ENCODE assay signal across 29 mouse cellular contexts in genomic region chr4:82930079-82930478, GRCm38 (mm10). TPM values are rescaled to one million over a fixed set of nuclear protein-coding genes. Genes with fewer than 3 reads are reported as not detected.
A peak's percentile ranks its signal among the peaks of the same experiment; 100 is the strongest.
DNase-seq lines count a peak whose midpoint lies in the region; ATAC-seq and TF ChIP-seq lines count a peak whose summit lies in the region.
"Had no signal": no experiment of that assay in that cellular context is flagged by ENCODE, and none has a peak within 500 bp of the region (broad histone marks: within the 10 kb centered on the region; RNA-seq: fewer than 3 reads in every experiment).

No protein-coding gene starts in this region.

- H3K79me2 ChIP-seq in heart, adult 2 months (replicated peaks; ENCODE audit: control insufficient read depth, insufficient read depth, low read length) = no peaks in the 10 kb centered on the region

- peak overlapping the region; percentile 32; the same call in 1 of the 2 replicates for H3K4me2 ChIP-seq in lung, postnatal 0 days (replicated peaks; ENCODE audit: low read depth, low read length)
- H3K4me2 ChIP-seq in intestine, embryonic 16.5 days (ENCODE audit: low read depth, low read length) = no peak overlapping the region
- H3K4me2 ChIP-seq in stomach, postnatal 0 days (replicated peaks; ENCODE audit: low read depth) = no peak overlapping the region
- H3K4me2 ChIP-seq: embryonic facial prominence, embryonic 13.5 days; embryonic facial prominence, embryonic 15.5 days; forebrain, embryonic 12.5 days had no signal

- TF ChIP-seq CTCF in lung, postnatal 0 days (IDR thresholded peaks at IDR 0.05) = no peak
- TF ChIP-seq CTCF in stomach, postnatal 0 days (IDR thresholded peaks at IDR 0.05; ENCODE audit: low read depth) = no peak
- TF ChIP-seq CTCF in heart, adult 2 months (IDR thresholded peaks at IDR 0.05) = no peak

- TF ChIP-seq POLR2A in heart, adult 2 months (IDR thresholded peaks at IDR 0.05; ENCODE audit: insufficient read depth, low read depth, low read length) = no peak

- H3K36me3 ChIP-seq in lung, postnatal 0 days (ENCODE audit: insufficient read depth, low read length) = no peaks in the 10 kb centered on the region
- H3K36me3 ChIP-seq in intestine, embryonic 16.5 days (ENCODE audit: control insufficient read depth, insufficient read depth, low read length) = no peaks in the 10 kb centered on the region
- no peaks in the 10 kb centered on the region for H3K36me3 ChIP-seq in stomach, postnatal 0 days (ENCODE audit: control insufficient read depth, insufficient read depth, low read length)
- no peaks in the 10 kb centered on the region for H3K36me3 ChIP-seq in heart, adult 2 months (ENCODE audit: control insufficient read depth, insufficient read depth, low read length)
- H3K36me3 ChIP-seq: embryonic facial prominence, embryonic 15.5 days; forebrain, embryonic 10.5 days; forebrain, embryonic 12.5 days; G1E had no signal

- DNase-seq in lung, postnatal 0 days (ENCODE audit: low spot score) = peak; percentile 36
- no peak for DNase-seq in lung, postnatal 14 days
- peak; percentile 11 for DNase-seq in R1 (ENCODE audit: low read depth, low spot score)
- DNase-seq in stomach, postnatal 0 days (ENCODE audit: low spot score) = no peak
- DNase-seq in heart, adult 2 months = no peak
- no peak for DNase-seq in frontal cortex, postnatal 14 days (ENCODE audit: low spot score in 2 of 2)
- DNase-seq: adrenal gland, adult 2 months; adrenal gland, postnatal 10 days; adrenal gland, postnatal 25 days; B cell, adult 2 months; cerebellum, adult 11 months; cerebellum, adult 18-20 months; cerebellum, adult 8-10 months; cerebellum, adult 9-11 months; cerebellum, postnatal 14 days; cerebellum, postnatal 36 days; embryo, embryonic 11 days had no signal

- H3K9ac ChIP-seq in lung, postnatal 0 days (replicated peaks; ENCODE audit: low read depth) = no peak overlapping the region
- H3K9ac ChIP-seq in intestine, embryonic 16.5 days (ENCODE audit: low read depth, low read length) = no peak overlapping the region
- no peak overlapping the region for H3K9ac ChIP-seq in stomach, postnatal 0 days (ENCODE audit: low read length)
- no peak overlapping the region for H3K9ac ChIP-seq in heart, adult 2 months (ENCODE audit: low read depth, low read length)
- H3K9ac ChIP-seq: embryonic facial prominence, embryonic 13.5 days; embryonic facial prominence, embryonic 15.5 days; forebrain, embryonic 12.5 days had no signal

- H3K4me3 ChIP-seq in lung, postnatal 0 days (ENCODE audit: low read depth, low read length) = no peak overlapping the region
- peak overlapping the region; percentile 2; the same call in 1 of the 2 replicates for H3K4me3 ChIP-seq in intestine, embryonic 16.5 days (ENCODE audit: low read length)
- no peak overlapping the region for H3K4me3 ChIP-seq in stomach, postnatal 0 days (ENCODE audit: low read depth, low read length)
- H3K4me3 ChIP-seq in heart, adult 2 months = no peak overlapping the region
- H3K4me3 ChIP-seq: embryonic facial prominence, embryonic 13.5 days; embryonic facial prominence, embryonic 15.5 days; erythroblast, embryonic 14.5 days; forebrain, embryonic 10.5 days; forebrain, embryonic 12.5 days had no signal

- TF ChIP-seq EP300 in lung, postnatal 0 days (IDR thresholded peaks at IDR 0.05) = no peak
- TF ChIP-seq EP300 in stomach, postnatal 0 days (optimal IDR thresholded peaks at IDR 0.05) = no peak
- no peak for TF ChIP-seq EP300 in heart, adult 2 months (IDR thresholded peaks at IDR 0.05; ENCODE audit: insufficient read depth, low read depth, low read length)

- H3K27ac ChIP-seq in lung, postnatal 0 days (ENCODE audit: low read length) = no peak overlapping the region
- no peak overlapping the region for H3K27ac ChIP-seq in intestine, embryonic 16.5 days (ENCODE audit: low read length)
- no peak overlapping the region for H3K27ac ChIP-seq in stomach, postnatal 0 days (replicated peaks)
- H3K27ac ChIP-seq in heart, adult 2 months = no peak overlapping the region
- H3K27ac ChIP-seq: embryonic facial prominence, embryonic 13.5 days; embryonic facial prominence, embryonic 15.5 days; forebrain, embryonic 10.5 days; forebrain, embryonic 12.5 days had no signal

- no peaks in the 10 kb centered on the region for H3K27me3 ChIP-seq in lung, postnatal 0 days (replicated peaks; ENCODE audit: insufficient read depth, low read length)
- H3K27me3 ChIP-seq in intestine, embryonic 16.5 days (replicated peaks; ENCODE audit: control insufficient read depth, insufficient read depth, low read length) = no peaks in the 10 kb centered on the region
- no peaks in the 10 kb centered on the region for H3K27me3 ChIP-seq in stomach, postnatal 0 days (ENCODE audit: control insufficient read depth, insufficient read depth, low read length)
- H3K27me3 ChIP-seq in heart, adult 2 months (ENCODE audit: control insufficient read depth, insufficient read depth, low read length) = no peaks in the 10 kb centered on the region
- H3K27me3 ChIP-seq: CH12.LX; embryonic facial prominence, embryonic 13.5 days; embryonic facial prominence, embryonic 15.5 days; Patski had no signal

- peak; percentile 37; the same call in 1 of the 2 replicates for ATAC-seq in lung, postnatal 0 days
- ATAC-seq in intestine, embryonic 16.5 days = peak; percentile 65; the same call in 1 of the 2 replicates
- 0 out of 2 replicates have a peak, but pooled peaks have one; percentile 59 for ATAC-seq in stomach, postnatal 0 days (ENCODE audit: low FRiP score, low TSS enrichment)
- ATAC-seq: CD4-positive, CD25-positive, alpha-beta regulatory T cell, adult 4 months; forebrain, embryonic 14.5 days; Patski had no signal

- intact Hi-C loops in heart, adult 2 months (cut with DNase I) = loop anchor here (5.0 to 10.0 kb wide), 5 partner anchors 73 to 1438 kb away; partner anchors contain the start of gene Zdhhc21

- no peaks in the 10 kb centered on the region for H3K4me1 ChIP-seq in lung, postnatal 0 days (ENCODE audit: insufficient read depth, low read depth, low read length)
- H3K4me1 ChIP-seq in intestine, embryonic 16.5 days (ENCODE audit: control insufficient read depth, insufficient read depth, low read length) = no peaks in the 10 kb centered on the region; the same call in 1 of the 2 replicates
- H3K4me1 ChIP-seq in stomach, postnatal 0 days (replicated peaks; ENCODE audit: control insufficient read depth, insufficient read depth) = no peaks in the 10 kb centered on the region
- peaks cover 1% of the 10 kb centered on the region; the same call in 1 of the 2 replicates for H3K4me1 ChIP-seq in heart, adult 2 months (ENCODE audit: control insufficient read depth, insufficient read depth, low read length)
- H3K4me1 ChIP-seq: embryonic facial prominence, embryonic 13.5 days; embryonic facial prominence, embryonic 15.5 days; forebrain, embryonic 12.5 days had no signal

- no peaks in the 10 kb centered on the region for H3K9me3 ChIP-seq in lung, postnatal 0 days (ENCODE audit: low read length)
- no peaks in the 10 kb centered on the region for H3K9me3 ChIP-seq in intestine, embryonic 16.5 days (ENCODE audit: control insufficient read depth, low read length)
- H3K9me3 ChIP-seq in stomach, postnatal 0 days (ENCODE audit: control insufficient read depth, low read length) = no peaks in the 10 kb centered on the region
- H3K9me3 ChIP-seq: embryonic facial prominence, embryonic 13.5 days; embryonic facial prominence, embryonic 15.5 days; forebrain, embryonic 10.5 days; forebrain, embryonic 12.5 days had no signal

- WGBS in lung, postnatal 0 days = 48% methylated on average over 5 of the region's 5 CpGs
- 60% methylated on average over 5 of the region's 5 CpGs for WGBS in intestine, embryonic 16.5 days
- WGBS in stomach, postnatal 0 days = 66% methylated on average over 5 of the region's 5 CpGs
- 92% methylated on average over 5 of the region's 5 CpGs for WGBS in heart, adult 2 months

RNA-seq across cellular contexts. Expression of gene Cer1, which starts 45.1 kb away (rescaled TPM):
- not detected in 2 replicates for polyA plus RNA-seq in lung, postnatal 0 days (2015; fragmentation: Nextera tagmentation; extraction: Ambion mirVana)
- polyA plus RNA-seq in intestine, embryonic 16.5 days (2015; fragmentation: Nextera tagmentation; extraction: Ambion mirVana) = 0.07 TPM in 1 of 2 replicates, not detected in the other
- 0.05 TPM in 1 of 2 replicates, not detected in the other for polyA plus RNA-seq in stomach, postnatal 0 days (2015; fragmentation: Nextera tagmentation; extraction: Ambion mirVana)
- total RNA-seq in heart, adult 2 months (2021) = not detected
- polyA plus RNA-seq in heart, adult 2 months (2012; rRNA removed) = not detected in 2 replicates
- total RNA-seq: adrenal gland, adult 2 months; adrenal gland, postnatal 10 days; adrenal gland, postnatal 25 days; CH12.LX; common myeloid progenitor, adult 5-6 weeks; G1E had no signal
- polyA plus RNA-seq: adrenal gland, adult 2 months; CD4-positive, CD25-positive, alpha-beta regulatory T cell, adult 4 months; erythroblast, embryonic 14.5 days; forebrain, embryonic 10.5 days; forebrain, embryonic 12.5 days; G1E; Patski had no signal

Comparison
In these comparisons a context has a peak if more than half of its experiments do, and no peak if none do; other contexts are left out.
1. DNase-seq: peak in lung, postnatal 0 days (single experiment) and R1 (single experiment); none in lung, postnatal 14 days (single experiment), stomach, postnatal 0 days (single experiment), heart, adult 2 months (0 of 2) and frontal cortex, postnatal 14 days (0 of 2).
2. Peak in every context shown above with its lines, with median percentiles within 50 percentile points of each other: ATAC-seq.